Mouse (Mus musculus) liver, postnatal 0 days (tissue): ENCODE results near the gene Hamp2.

Source experiments
- CTCF ChIP-seq: sonication (generic); IDR thresholded peaks from 2 replicates; pipeline ENCODE4 v1.5.1; 2016; ENCODE audit warnings: antibody characterized with exemption, low read depth
- EP300 ChIP-seq: IDR thresholded peaks from 2 replicates; pipeline ENCODE4 v1.6.1; 2016; ENCODE audit warnings: antibody characterized with exemption, low read depth, mild to moderate bottlenecking

DNA sequence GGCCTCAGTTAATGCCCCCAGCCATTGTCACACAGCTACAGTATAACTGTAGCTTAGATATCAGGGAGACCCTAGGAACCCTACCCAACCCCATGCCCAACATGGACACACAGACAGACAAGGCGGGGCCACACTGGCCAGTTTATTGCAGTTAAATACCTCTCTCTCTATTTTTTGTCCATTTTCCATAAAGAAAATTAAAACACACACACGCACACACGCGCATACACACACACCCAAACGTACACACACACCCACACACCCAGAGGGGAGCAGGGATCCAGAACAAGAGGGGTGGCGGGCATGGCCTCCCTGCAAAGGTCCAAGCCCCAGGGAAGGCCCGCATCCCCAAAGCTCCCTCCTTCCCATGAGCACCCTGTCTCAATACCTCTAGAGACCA is 21.4 kb upstream of the Hamp2 start:
- no peak for TF ChIP-seq EP300
- no peak for TF ChIP-seq CTCF
